ENCODE assay signal across 9 mouse cellular contexts in genomic region chr11:109355771-109356388, GRCm38 (mm10). TPM values are rescaled to one million over a fixed set of nuclear protein-coding genes. Genes with fewer than 3 reads are reported as not detected.
DNase-seq lines count a peak whose midpoint lies in the region; ATAC-seq lines count a peak whose summit lies in the region.
"Had no signal": no experiment of that assay in that cellular context is flagged by ENCODE, and none has a peak within 500 bp of the region (broad histone marks: within the 10 kb centered on the region; RNA-seq: fewer than 3 reads in every experiment).

No protein-coding gene starts in this region.

- peak overlapping the region; percentile 66 for H3K27ac ChIP-seq in kidney, embryonic 15.5 days
- peak overlapping the region; percentile 54; the same call in 1 of the 2 replicates for H3K27ac ChIP-seq in intestine, embryonic 15.5 days
- H3K27ac ChIP-seq: forebrain, embryonic 12.5 days had no signal

- no peak overlapping the region for H3K9ac ChIP-seq in kidney, embryonic 15.5 days
- no peak overlapping the region for H3K9ac ChIP-seq in intestine, embryonic 15.5 days
- H3K9ac ChIP-seq: forebrain, embryonic 12.5 days had no signal

- peaks cover 39% of the 10 kb centered on the region for H3K4me1 ChIP-seq in kidney, embryonic 15.5 days
- peaks cover 30% of the 10 kb centered on the region for H3K4me1 ChIP-seq in intestine, embryonic 15.5 days (replicated peaks)

- no peak; the same call in 1 of the 2 replicates for ATAC-seq in kidney, embryonic 15.5 days (replicated peaks; ENCODE audit: low FRiP score)
- ATAC-seq in intestine, embryonic 15.5 days, result no peak

- WGBS in kidney, embryonic 15.5 days, result 37% methylated on average over 16 of the region's 16 CpGs
- 45% methylated on average over 16 of the region's 16 CpGs for whole genome bisulfite sequencing in intestine, embryonic 15.5 days

- H3K27me3 ChIP-seq in kidney, embryonic 15.5 days, result peaks cover 3% of the 10 kb centered on the region; the same call in 1 of the 2 replicates
- no peaks in the 10 kb centered on the region for H3K27me3 ChIP-seq in intestine, embryonic 15.5 days (replicated peaks)

- H3K4me3 ChIP-seq in kidney, embryonic 15.5 days (replicated peaks), result no peak overlapping the region
- no peak overlapping the region for H3K4me3 ChIP-seq in intestine, embryonic 15.5 days (replicated peaks)
- H3K4me3 ChIP-seq: forebrain, embryonic 12.5 days had no signal

- H3K4me2 ChIP-seq in kidney, embryonic 15.5 days, result peak overlapping the region; percentile 10
- H3K4me2 ChIP-seq in intestine, embryonic 15.5 days (replicated peaks), result 0 out of 2 replicates have a peak overlapping the region, but pooled peaks have one; percentile 6
- H3K4me2 ChIP-seq: forebrain, embryonic 12.5 days had no signal

- H3K9me3 ChIP-seq in kidney, embryonic 15.5 days (replicated peaks), result no peaks in the 10 kb centered on the region
- H3K9me3 ChIP-seq in intestine, embryonic 15.5 days, result no peaks in the 10 kb centered on the region
- H3K9me3 ChIP-seq: forebrain, embryonic 12.5 days had no signal

- no peaks in the 10 kb centered on the region for H3K36me3 ChIP-seq in kidney, embryonic 15.5 days
- no peaks in the 10 kb centered on the region for H3K36me3 ChIP-seq in intestine, embryonic 15.5 days
- H3K36me3 ChIP-seq: forebrain, embryonic 12.5 days had no signal

- DNase-seq in kidney, adult 8-10 months, result no peak
- peak; percentile 90 for DNase-seq in brain, adult 2 months (ENCODE audit: low read depth, low spot score)
- DNase-seq in cerebellum, postnatal 36 days, result peak; percentile 66 to 73
- DNase-seq in spleen, postnatal 10 days (ENCODE audit: low spot score in 2 of 2), result no peak
- no peak for DNase-seq in lung, adult 18-20 months
- DNase-seq: lung, postnatal 36 days had no signal

RNA-seq across cellular contexts. Expression of gene Gna13, which starts 6.8 kb away (rescaled TPM):
- 20.8 and 21.5 TPM in 2 replicates for polyA plus RNA-seq in kidney, embryonic 15.5 days (2015; fragmentation: Nextera tagmentation; extraction: Ambion mirVana)
- 32.2 and 32.7 TPM in 2 replicates for polyA plus RNA-seq in intestine, embryonic 15.5 days (2015; fragmentation: Nextera tagmentation; extraction: Ambion mirVana)

RNA-seq across cellular contexts. Expression of gene 9930022D16Rik, which starts 57.8 kb away (rescaled TPM):
- not detected in 2 replicates for polyA plus RNA-seq in kidney, embryonic 15.5 days (2015; fragmentation: Nextera tagmentation; extraction: Ambion mirVana)
- not detected in 2 replicates for polyA plus RNA-seq in intestine, embryonic 15.5 days (2015; fragmentation: Nextera tagmentation; extraction: Ambion mirVana)
- polyA plus RNA-seq: forebrain, embryonic 12.5 days had no signal

RNA-seq across cellular contexts. Expression of gene Rgs9, which starts 58.0 kb away (rescaled TPM):
- 1.3 and 1.8 TPM in 2 replicates for polyA plus RNA-seq in kidney, embryonic 15.5 days (2015; fragmentation: Nextera tagmentation; extraction: Ambion mirVana)
- 3.6 and 4.2 TPM in 2 replicates for polyA plus RNA-seq in intestine, embryonic 15.5 days (2015; fragmentation: Nextera tagmentation; extraction: Ambion mirVana)

Comparison
In these comparisons a context has a peak if more than half of its experiments do, and no peak if none do; other contexts are left out.
1. DNase-seq: peak in brain, adult 2 months (single experiment) and cerebellum, postnatal 36 days (2 of 2); none in kidney, adult 8-10 months (0 of 2), spleen, postnatal 10 days (0 of 2) and lung, adult 18-20 months (0 of 2).